Mouse (Mus musculus): ENCODE measurements at regions not wholly inside any gene's neighbourhood (a gene's known extent, or its start where the extent isn't known, plus 50 kb on each side); places are given as distances from the start of the nearest gene placed in this dataset.

- H3K4me1 ChIP-seq (ENCODE audit: control insufficient read depth, insufficient read depth, insufficient read length, low read length) = no peaks in the 10 kb centered on the region; the same call in 1 of the 2 replicates
Observed at GRCm38 (mm10) chr8:92493403-92493802, 136.0 kb downstream of the Irx5 start.

GRCm38 (mm10) chr8:92505552-92506281 lies 148.3 kb downstream of the Irx5 start:
- H3K27ac ChIP-seq (replicated peaks; ENCODE audit: low read depth, low read length) = no peak overlapping the region
- H3K4me1 ChIP-seq (ENCODE audit: control insufficient read depth, insufficient read depth, insufficient read length, low read length) = no peaks in the 10 kb centered on the region
- no peak overlapping the region for H3K4me3 ChIP-seq (ENCODE audit: insufficient read depth, low read depth, low read length)

More at GRCm38 (mm10) chr8:92493403-92493802, 136.0 kb downstream of the Irx5 start:
- Histone ChIP-seq H3K27ac (replicated peaks; ENCODE audit: low read depth, low read length) (no peak overlapping the region), H3K4me3 (ENCODE audit: insufficient read depth, low read depth, low read length) (no peak overlapping the region)

- no peak overlapping the region for H3K4me3 ChIP-seq (ENCODE audit: insufficient read depth, low read depth, low read length)
- no peaks in the 10 kb centered on the region for H3K4me1 ChIP-seq (ENCODE audit: control insufficient read depth, insufficient read depth, insufficient read length, low read length)
- no peak overlapping the region for H3K27ac ChIP-seq (replicated peaks; ENCODE audit: low read depth, low read length)
Observed at GRCm38 (mm10) chr8:92506436-92506835, 149.0 kb downstream of the Irx5 start.

- Histone ChIP-seq H3K4me3 (ENCODE audit: insufficient read depth, low read depth, low read length) (no peak overlapping the region), H3K4me1 (ENCODE audit: control insufficient read depth, insufficient read depth, insufficient read length, low read length) (no peaks in the 10 kb centered on the region), H3K27ac (replicated peaks; ENCODE audit: low read depth, low read length) (no peak overlapping the region)
Observed at GRCm38 (mm10) chr8:92506906-92507305, 149.5 kb downstream of the Irx5 start.

- Histone ChIP-seq H3K4me1 (ENCODE audit: control insufficient read depth, insufficient read depth, insufficient read length, low read length) (no peaks in the 10 kb centered on the region), H3K27ac (replicated peaks; ENCODE audit: low read depth, low read length) (no peak overlapping the region), H3K4me3 (ENCODE audit: insufficient read depth, low read depth, low read length) (no peak overlapping the region)
Observed at GRCm38 (mm10) chr8:92515385-92515784, 158.0 kb downstream of the Irx5 start.

GRCm38 (mm10) chr8:92518031-92518430 lies 156.1 kb upstream of the Irx6 start:
- Histone ChIP-seq H3K27ac (replicated peaks; ENCODE audit: low read depth, low read length) (no peak overlapping the region), H3K4me3 (ENCODE audit: insufficient read depth, low read depth, low read length) (no peak overlapping the region), H3K4me1 (ENCODE audit: control insufficient read depth, insufficient read depth, insufficient read length, low read length) (no peaks in the 10 kb centered on the region)

GRCm38 (mm10) chr8:92518486-92518885 lies 155.6 kb upstream of the Irx6 start:
- Histone ChIP-seq H3K4me1 (ENCODE audit: control insufficient read depth, insufficient read depth, insufficient read length, low read length) (no peaks in the 10 kb centered on the region), H3K27ac (replicated peaks; ENCODE audit: low read depth, low read length) (no peak overlapping the region), H3K4me3 (ENCODE audit: insufficient read depth, low read depth, low read length) (no peak overlapping the region)

GRCm38 (mm10) chr8:92522519-92522918 lies 151.6 kb upstream of the Irx6 start:
- Histone ChIP-seq H3K4me3 (ENCODE audit: insufficient read depth, low read depth, low read length) (no peak overlapping the region), H3K4me1 (ENCODE audit: control insufficient read depth, insufficient read depth, insufficient read length, low read length) (no peaks in the 10 kb centered on the region), H3K27ac (replicated peaks; ENCODE audit: low read depth, low read length) (no peak overlapping the region)

GRCm38 (mm10) chr8:92529756-92530155 lies 144.3 kb upstream of the Irx6 start:
- H3K27ac ChIP-seq (replicated peaks; ENCODE audit: low read depth, low read length) = no peak overlapping the region
- H3K4me1 ChIP-seq (ENCODE audit: control insufficient read depth, insufficient read depth, insufficient read length, low read length) = no peaks in the 10 kb centered on the region
- H3K4me3 ChIP-seq (ENCODE audit: insufficient read depth, low read depth, low read length) = no peak overlapping the region

- no peak overlapping the region for H3K4me3 ChIP-seq (ENCODE audit: insufficient read depth, low read depth, low read length)
- H3K4me1 ChIP-seq (ENCODE audit: control insufficient read depth, insufficient read depth, insufficient read length, low read length) = no peaks in the 10 kb centered on the region
- no peak overlapping the region for H3K27ac ChIP-seq (replicated peaks; ENCODE audit: low read depth, low read length)
Observed at GRCm38 (mm10) chr8:92540636-92541035, 133.5 kb upstream of the Irx6 start.

GRCm38 (mm10) chr8:92545347-92546059 lies 128.6 kb upstream of the Irx6 start:
- Histone ChIP-seq H3K4me3 (ENCODE audit: insufficient read depth, low read depth, low read length) (no peak overlapping the region), H3K27ac (replicated peaks; ENCODE audit: low read depth, low read length) (no peak overlapping the region), H3K4me1 (ENCODE audit: control insufficient read depth, insufficient read depth, insufficient read length, low read length) (no peaks in the 10 kb centered on the region)

- Histone ChIP-seq H3K4me3 (ENCODE audit: insufficient read depth, low read depth, low read length) (no peak overlapping the region), H3K4me1 (ENCODE audit: control insufficient read depth, insufficient read depth, insufficient read length, low read length) (no peaks in the 10 kb centered on the region)
Observed at GRCm38 (mm10) chr8:92555140-92555539, 118.9 kb upstream of the Irx6 start.

GRCm38 (mm10) chr8:92555631-92556030 lies 118.5 kb upstream of the Irx6 start:
- H3K4me3 ChIP-seq (ENCODE audit: insufficient read depth, low read depth, low read length) = no peak overlapping the region
- H3K27ac ChIP-seq (replicated peaks; ENCODE audit: low read depth, low read length) = no peak overlapping the region
- no peaks in the 10 kb centered on the region for H3K4me1 ChIP-seq (ENCODE audit: control insufficient read depth, insufficient read depth, insufficient read length, low read length)

More at GRCm38 (mm10) chr8:92555140-92555539, 118.9 kb upstream of the Irx6 start:
- H3K27ac ChIP-seq (replicated peaks; ENCODE audit: low read depth, low read length) = no peak overlapping the region

GRCm38 (mm10) chr8:92562471-92562870 lies 111.6 kb upstream of the Irx6 start:
- H3K4me1 ChIP-seq (ENCODE audit: control insufficient read depth, insufficient read depth, insufficient read length, low read length) = no peaks in the 10 kb centered on the region
- H3K4me3 ChIP-seq (ENCODE audit: insufficient read depth, low read depth, low read length) = no peak overlapping the region
- no peak overlapping the region for H3K27ac ChIP-seq (replicated peaks; ENCODE audit: low read depth, low read length)

- H3K4me1 ChIP-seq (ENCODE audit: control insufficient read depth, insufficient read depth, insufficient read length, low read length) = no peaks in the 10 kb centered on the region
- H3K4me3 ChIP-seq (ENCODE audit: insufficient read depth, low read depth, low read length) = no peak overlapping the region
- no peak overlapping the region for H3K27ac ChIP-seq (replicated peaks; ENCODE audit: low read depth, low read length)
Observed at GRCm38 (mm10) chr8:92562962-92563361, 111.1 kb upstream of the Irx6 start.

GRCm38 (mm10) chr8:92569650-92570049 lies 104.4 kb upstream of the Irx6 start:
- Histone ChIP-seq H3K4me3 (ENCODE audit: insufficient read depth, low read depth, low read length) (no peak overlapping the region), H3K27ac (replicated peaks; ENCODE audit: low read depth, low read length) (no peak overlapping the region), H3K4me1 (ENCODE audit: control insufficient read depth, insufficient read depth, insufficient read length, low read length) (no peaks in the 10 kb centered on the region)
